Mouse (Mus musculus) intestine, postnatal 0 days (tissue): ENCODE results near the gene Ncs1. TPM values are rescaled to one million over a fixed set of nuclear protein-coding genes. Genes with fewer than 3 reads are reported as not detected.
A peak's percentile ranks its signal among the peaks of the same experiment; 100 is the strongest.

Experiments
- ATAC-seq: fragments of 200-750 bp; cut with Nextera tagmentation; 2 replicates; pipeline ENCODE4 v1.8.0; 2017; ENCODE audit warnings: mild to moderate bottlenecking, moderate TSS enrichment, moderate library complexity
- H3K27ac ChIP-seq: fragments of 300-500 bp; sonication (generic); 2 replicates; pipeline ENCODE4 v1.5.1; 2014; ENCODE audit warnings: mild to moderate bottlenecking, low read depth, low read length, moderate library complexity
- H3K27me3 ChIP-seq: fragments of 300-500 bp; sonication (generic); replicated peaks from 2 replicates; pipeline ENCODE4 v1.6.1; 2014; ENCODE audit warnings: low read length, mixed read lengths; ENCODE audit not compliant: control insufficient read depth, insufficient read depth
- H3K36me3 ChIP-seq: fragments of 300-500 bp; sonication (generic); 2 replicates; pipeline ENCODE4 v1.6.1; 2014; ENCODE audit warnings: mild to moderate bottlenecking, moderate library complexity; ENCODE audit not compliant: control insufficient read depth, insufficient read depth
- H3K4me1 ChIP-seq: fragments of 300-500 bp; sonication (generic); replicated peaks from 2 replicates; pipeline ENCODE4 v1.6.1; 2014; ENCODE audit warnings: antibody characterized with exemption, low read length, mixed read lengths; ENCODE audit not compliant: control insufficient read depth, insufficient read depth
- H3K4me2 ChIP-seq: fragments of 300-500 bp; sonication (generic); replicated peaks from 2 replicates; pipeline ENCODE4 v1.6.1; 2014; ENCODE audit warnings: low read depth, mild to moderate bottlenecking, moderate library complexity
- H3K4me3 ChIP-seq: fragments of 300-500 bp; sonication (generic); 2 replicates; pipeline ENCODE4 v1.5.1; 2014; ENCODE audit warnings: low read depth, low read length
- H3K9ac ChIP-seq: fragments of 300-500 bp; sonication (generic); 2 replicates; pipeline ENCODE4 v1.6.1; 2014; ENCODE audit warnings: mild to moderate bottlenecking, low read depth, low read length
- H3K9me3 ChIP-seq: fragments of 300-500 bp; sonication (generic); 2 replicates; pipeline ENCODE4 v1.6.1; 2016; ENCODE audit warnings: mixed run types; ENCODE audit not compliant: control insufficient read depth
- CTCF ChIP-seq: sonication (generic); IDR thresholded peaks from 2 replicates; pipeline ENCODE4 v1.5.1; 2016; ENCODE audit warnings: low read depth, mild to moderate bottlenecking, control low read depth, antibody characterized with exemption, moderate library complexity
- WGBS: fragments of 180-500 bp; shearing (Covaris S2); extraction: QIAGEN DNeasy Blood & Tissue Kit; methylation state at CpG from one replicate; pipeline ENCODE4 v1.1.7; 2014; 5-methylcytosine and 5-hydroxymethylcytosine counted together
- polyA plus RNA-seq: library from polyadenylated mRNA; unstranded; fragments of >200 nt; fragmentation: Nextera tagmentation; extraction: Ambion mirVana; gene quantifications from 2 replicates; pipeline ENCODE4 v1.2.1, GENCODE M21; 2015

The Ncs1 gene
- polyA plus RNA-seq, 1 experiment from 2014 or later = 8.4 TPM

DNA sequence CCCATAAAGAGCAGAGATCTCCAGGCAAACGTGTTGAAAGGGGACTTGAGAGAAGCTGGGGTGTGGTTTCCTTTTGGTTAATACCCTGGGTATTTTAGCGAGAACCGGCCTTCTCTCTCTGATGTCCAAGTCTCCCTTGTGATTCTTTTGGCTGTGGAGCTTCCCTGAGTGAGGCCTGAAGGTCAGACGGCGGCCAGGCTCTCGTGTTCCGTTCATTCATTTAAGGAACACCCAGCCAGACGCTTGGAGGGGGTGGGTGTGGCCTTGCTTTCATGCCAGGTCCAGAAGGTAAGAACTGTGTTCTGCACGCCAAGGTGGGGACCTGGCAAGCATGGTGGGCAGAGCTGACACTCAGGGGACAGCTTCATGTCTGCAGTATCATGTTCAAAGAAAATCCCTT, 58.6 kb downstream of the Ncs1 start:
- no peak overlapping the region for H3K4me2 ChIP-seq
- ATAC-seq = no peak
- H3K27ac ChIP-seq = no peak overlapping the region
- H3K9me3 ChIP-seq = no peaks in the 10 kb centered on the region
- H3K36me3 ChIP-seq = no peaks in the 10 kb centered on the region
- no peak overlapping the region for H3K9ac ChIP-seq
- no peaks in the 10 kb centered on the region for H3K4me1 ChIP-seq
- no peaks in the 10 kb centered on the region for H3K27me3 ChIP-seq
- 69% methylated on average over 9 of the region's 9 CpGs for WGBS
- no peak for TF ChIP-seq CTCF
- no peak overlapping the region for H3K4me3 ChIP-seq

- Histone ChIP-seq H3K4me3 (no peak overlapping the region), H3K27ac (no peak overlapping the region), H3K27me3 (no peaks in the 10 kb centered on the region), H3K36me3 (no peaks in the 10 kb centered on the region), H3K4me2 (no peak overlapping the region), H3K9ac (no peak overlapping the region), H3K4me1 (no peaks in the 10 kb centered on the region), H3K9me3 (no peaks in the 10 kb centered on the region)
- 74% methylated on average over 22 of the region's 22 CpGs for whole genome bisulfite sequencing
- no peak for TF ChIP-seq CTCF
- no peak for ATAC-seq
Observed at GRCm38 (mm10) chr2:31304801-31305665, 59.4 kb downstream of the Ncs1 start.

DNA sequence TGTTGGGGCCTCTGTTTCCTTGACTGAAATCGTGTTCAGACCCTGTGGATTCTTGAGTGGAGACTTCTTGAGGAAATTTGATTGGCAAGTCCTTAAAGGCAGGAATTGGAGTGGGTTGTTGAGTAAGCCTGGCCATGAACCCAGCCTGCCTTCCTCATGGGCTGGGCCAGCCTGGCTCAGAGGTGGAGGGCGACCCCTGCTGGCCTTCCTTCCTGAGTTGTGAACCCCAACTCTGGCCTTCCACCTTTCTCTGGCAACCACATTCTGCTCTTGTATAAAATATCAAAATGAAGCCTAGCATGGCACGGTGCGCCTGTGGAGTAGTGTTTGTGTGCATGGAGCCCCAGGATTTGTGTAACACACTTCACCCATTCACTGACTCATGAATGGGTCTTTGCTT, 60.1 kb downstream of the Ncs1 start:
- Histone ChIP-seq H3K36me3 (no peaks in the 10 kb centered on the region), H3K4me3 (no peak overlapping the region), H3K27ac (no peak overlapping the region), H3K9ac (no peak overlapping the region), H3K9me3 (no peaks in the 10 kb centered on the region), H3K27me3 (no peaks in the 10 kb centered on the region), H3K4me2 (no peak overlapping the region), H3K4me1 (no peaks in the 10 kb centered on the region)
- no peak for ATAC-seq
- peak; percentile 70 for TF ChIP-seq CTCF
- WGBS = 42% methylated on average over 4 of the region's 4 CpGs

DNA sequence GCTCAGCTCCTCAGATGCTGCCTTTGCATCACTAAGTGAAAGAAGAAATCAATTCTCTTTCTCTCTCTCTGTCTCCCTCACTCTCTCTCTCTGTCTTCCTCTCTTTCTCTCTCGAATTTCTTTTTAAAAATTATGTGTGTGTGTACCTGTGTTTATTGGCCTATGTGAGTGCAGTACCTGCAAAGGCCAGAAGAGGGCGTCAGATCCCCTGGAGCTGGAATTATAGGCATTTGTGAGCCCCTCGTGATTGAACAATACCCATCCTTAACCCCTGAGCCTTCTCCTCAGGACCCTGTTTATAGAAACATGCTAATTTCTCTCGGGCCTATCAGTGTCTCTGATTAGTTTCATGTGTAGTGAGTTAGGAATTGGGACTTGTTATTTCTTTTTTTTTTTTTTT, 62.6 kb downstream of the Ncs1 start:
- H3K9me3 ChIP-seq = no peaks in the 10 kb centered on the region
- H3K4me3 ChIP-seq = no peak overlapping the region
- no peak overlapping the region for H3K27ac ChIP-seq
- no peaks in the 10 kb centered on the region for H3K4me1 ChIP-seq
- WGBS = 60% methylated on average over 4 of the region's 4 CpGs
- ATAC-seq = no peak
- H3K4me2 ChIP-seq = no peak overlapping the region
- peaks cover 7% of the 10 kb centered on the region; the same call in 1 of the 2 replicates for H3K27me3 ChIP-seq
- peak; percentile 34; the same call in 1 of the 2 replicates for TF ChIP-seq CTCF
- H3K36me3 ChIP-seq = no peaks in the 10 kb centered on the region
- H3K9ac ChIP-seq = no peak overlapping the region

- TF ChIP-seq CTCF = no peak
Observed at GRCm38 (mm10) chr2:31309549-31309948, 63.9 kb downstream of the Ncs1 start.

GRCm38 (mm10) chr2:31314007-31314465, 68.4 kb downstream of the Ncs1 start, which contains the start of gene Hmcn2:
Gene Hmcn2 (plus strand): TSS chr2:31314415.
- Histone ChIP-seq H3K4me1 (no peaks in the 10 kb centered on the region), H3K9ac (peak within 1 kb of the TSS; percentile 34; the same call in 1 of the 2 replicates), H3K27ac (no peak within 1 kb of the TSS), H3K4me3 (peak within 1 kb of the TSS; percentile 30), H3K36me3 (no peaks in the 10 kb centered on the region), H3K9me3 (no peaks in the 10 kb centered on the region), H3K4me2 (peak within 1 kb of the TSS; percentile 50), H3K27me3 (peaks cover 39% of the 10 kb centered on the region)
- WGBS = 2% methylated on average over 33 of the region's 33 CpGs
- ATAC-seq = no peak
- no peak for TF ChIP-seq CTCF

More at GRCm38 (mm10) chr2:31309549-31309948, 63.9 kb downstream of the Ncs1 start:
- peaks cover 19% of the 10 kb centered on the region for H3K27me3 ChIP-seq
- no peak for ATAC-seq
- H3K9me3 ChIP-seq = no peaks in the 10 kb centered on the region
- H3K36me3 ChIP-seq = no peaks in the 10 kb centered on the region
- no peak overlapping the region for H3K4me2 ChIP-seq
- 36% methylated on average over 15 of the region's 15 CpGs for WGBS
- H3K9ac ChIP-seq = no peak overlapping the region
- no peaks in the 10 kb centered on the region for H3K4me1 ChIP-seq
- no peak overlapping the region for H3K4me3 ChIP-seq
- H3K27ac ChIP-seq = no peak overlapping the region
